Mouse (Mus musculus) ovary, adult 2 months (tissue): ENCODE measurements around the gene Rfx7. TPM values are rescaled to one million over a fixed set of nuclear protein-coding genes. Genes with fewer than 3 reads are reported as not detected.

Experiments
- polyA plus RNA-seq: library from polyadenylated mRNA; depleted of rRNA; stranded (reverse); fragments of >200 nt; gene quantifications from 2 replicates; pipeline ENCODE4 v1.2.3, GENCODE M21; 2012; rRNA removed

Rfx7 gene
- polyA plus RNA-seq = 5.8 and 7.3 TPM in 2 replicates

GRCm38 (mm10) chr9:72531996-72532380 lies at the start of gene Rfx7:
TSS of gene Rfx7 (plus strand) at chr9:72532240.

GRCm38 (mm10) chr9:72492194-72492565 lies 39.9 kb upstream of the Rfx7 start, which contains the start of gene Tex9:
TSS of gene Tex9 (minus strand) at chr9:72492212.

GRCm38 (mm10) chr9:72661895-72662661 lies 130.0 kb downstream of the Rfx7 start, which contains the start of gene Nedd4:
TSS of gene Nedd4 (plus strand) at chr9:72662346.

Other genes with a start within 250 kb of the Rfx7 start
- gene Mns1, start 94.2 kb upstream of the Rfx7 start, polyA plus RNA-seq = 1.7 and 1.9 TPM in 2 replicates
- 2.8 and 3.3 TPM in 2 replicates for gene Tex9, start 40.0 kb upstream of the Rfx7 start, polyA plus RNA-seq
- gene Nedd4, start 130.1 kb downstream of the Rfx7 start, polyA plus RNA-seq = 149 and 175 TPM in 2 replicates